Mouse (Mus musculus): ENCODE measurements around the gene Ltn1.

GRCm38 (mm10) chr16:87434946-87435345 is 2.5 kb upstream of the Ltn1 start:
- no peak for TF ChIP-seq ZNF384 (IDR thresholded peaks at IDR 0.05; ENCODE audit: low read depth, low read length)
- no peak for TF ChIP-seq CHD2 (IDR thresholded peaks at IDR 0.05; ENCODE audit: low read depth, low read length)
- TF ChIP-seq HCFC1 (IDR thresholded peaks at IDR 0.05; ENCODE audit: borderline replicate concordance, insufficient read depth, low read length) = no peak
- no peak for TF ChIP-seq ZC3H11A (IDR thresholded peaks at IDR 0.05; ENCODE audit: borderline replicate concordance, low read depth, low read length)
- no peak for TF ChIP-seq MAFK (IDR thresholded peaks at IDR 0.05; ENCODE audit: insufficient read depth, low read depth, low read length)
